Mouse (Mus musculus) G1E (cell line): ENCODE data around the gene Stxbp4. TPM values are rescaled to one million over a fixed set of nuclear protein-coding genes. Genes with fewer than 3 reads are reported as not detected.

ENCODE experiments used
- ATAC-seq: 2 replicates; pipeline ENCODE4 v1.8.0; 2016; ENCODE audit warnings: mild to moderate bottlenecking; ENCODE audit not compliant: insufficient number of reproducible peaks, poor library complexity, low FRiP score, severe bottlenecking; ENCODE audit errors: extremely low read depth
- DNase-seq: peaks from one replicate; pipeline ENCODE4 v3.0.0; 2012; ENCODE audit warnings: low spot score
- H3K27me3 ChIP-seq: 2 replicates; pipeline ENCODE4 v1.6.1; 2012; ENCODE audit warnings: mild to moderate bottlenecking, low read length, inconsistent platforms; ENCODE audit not compliant: insufficient read depth
- H3K36me3 ChIP-seq: replicated peaks from 2 replicates; pipeline ENCODE3; 2012; ENCODE audit warnings: mild to moderate bottlenecking, inconsistent platforms
- H3K4me1 ChIP-seq: 2 replicates; pipeline ENCODE4 v1.6.1; 2012; ENCODE audit warnings: low read depth, low read length, inconsistent platforms, mixed read lengths; ENCODE audit not compliant: insufficient read depth
- H3K4me3 ChIP-seq: 2 replicates; pipeline ENCODE4 v1.5.1; 2012; ENCODE audit warnings: low read depth, mild to moderate bottlenecking, inconsistent platforms, low read length, moderate library complexity, mixed read lengths
- H3K9me3 ChIP-seq: replicated peaks from 2 replicates; pipeline ENCODE4 v1.6.1; 2012; ENCODE audit warnings: inconsistent platforms
- CTCF ChIP-seq: IDR thresholded peaks from 2 replicates; pipeline ENCODE4 v1.5.1; 2012; ENCODE audit warnings: low read depth, low read length, inconsistent platforms, mixed read lengths
- GATA1 ChIP-seq: IDR thresholded peaks from 2 replicates; pipeline ENCODE4 v1.6.1; 2012; ENCODE audit warnings: borderline replicate concordance, low read length, inconsistent platforms, mixed read lengths
- GATA2 ChIP-seq: IDR thresholded peaks from 2 replicates; pipeline ENCODE4 v1.6.1; 2012; ENCODE audit warnings: low read depth, low read length, inconsistent platforms, borderline replicate concordance
- POLR2AphosphoS5 ChIP-seq: IDR thresholded peaks from 2 replicates; pipeline ENCODE4 v1.6.1; 2012; ENCODE audit warnings: low read depth, low read length, inconsistent platforms; ENCODE audit not compliant: insufficient replicate concordance
- TAL1 ChIP-seq: conservative IDR thresholded peaks from 2 replicates; pipeline ENCODE4 v1.6.1; 2012; ENCODE audit warnings: low read depth, low read length, inconsistent platforms, mixed read lengths
- polyA plus RNA-seq: library from polyadenylated mRNA; stranded (reverse); fragments of >175 nt; gene quantifications from 2 replicates; pipeline ENCODE4 v1.2.3, GENCODE M21; 2012
- total RNA-seq, 2 experiments: library from RNA; stranded (forward) in 1 of 2; stranded (reverse) in 1 of 2; fragments of 200-1000 nt in 1 of 2; fragments of >200 nt in 1 of 2; fragmentation: Nextera tagmentation in 1 of 2; gene quantifications; 2 replicates each; pipeline ENCODE4 v1.2.3; 2014 to 2017

The Stxbp4 gene
- total and polyA plus RNA-seq, 3 experiments: 0.28 to 23.5 (median 8.2) TPM

DNA sequence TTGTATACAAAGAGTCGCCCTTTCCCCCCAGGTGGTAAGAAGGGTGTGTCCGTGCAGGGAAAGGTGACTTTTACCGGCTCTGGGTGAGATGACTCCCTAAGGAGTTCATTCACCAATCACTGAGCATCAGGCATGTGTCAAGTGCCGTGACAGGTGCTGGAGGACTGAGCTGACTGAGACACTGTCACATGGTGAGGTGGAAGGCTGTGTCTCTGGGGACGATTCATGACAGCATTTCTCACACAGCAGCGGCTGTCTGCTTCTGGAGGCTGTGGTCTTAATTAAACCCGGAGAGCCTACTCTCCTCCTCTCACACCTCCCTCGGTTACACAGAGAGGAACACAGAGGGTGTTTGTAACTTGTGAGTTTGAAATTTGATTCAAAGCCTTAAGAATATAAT is 116.8 kb downstream of the Stxbp4 start:
- TF ChIP-seq CTCF: no peak
- TF ChIP-seq GATA2: no peak
- TF ChIP-seq GATA1: no peak
- no peak for TF ChIP-seq POLR2AphosphoS5
- no peak for TF ChIP-seq TAL1
- H3K9me3 ChIP-seq: no peaks in the 10 kb centered on the region
- ATAC-seq: no peak

DNA sequence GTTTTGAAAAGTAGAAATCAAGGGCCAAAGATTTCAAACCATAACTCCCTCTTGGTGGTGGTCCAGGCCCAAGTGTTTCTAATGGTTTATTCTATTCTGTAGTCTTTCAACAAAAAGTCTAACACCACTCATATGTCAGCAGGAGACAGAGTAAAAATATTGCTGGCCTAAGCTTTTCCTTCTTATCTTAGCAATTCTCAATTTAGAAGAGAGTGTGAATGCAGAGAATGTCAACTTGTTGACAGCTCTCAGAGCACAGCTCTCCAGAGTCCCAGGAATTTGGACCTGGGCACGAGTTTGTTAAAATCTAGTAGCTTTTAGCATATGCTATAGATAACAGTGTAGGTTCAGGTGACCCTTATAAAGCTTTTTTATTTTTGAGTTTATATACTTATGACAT is 120.1 kb downstream of the Stxbp4 start:
- no peak for DNase-seq
- TF ChIP-seq POLR2AphosphoS5 (no peak), TAL1 (no peak), GATA2 (no peak), GATA1 (no peak), CTCF (no peak)
- peaks cover 27% of the 10 kb centered on the region for H3K36me3 ChIP-seq
- H3K4me1 ChIP-seq: peaks cover 8% of the 10 kb centered on the region
- H3K9me3 ChIP-seq: no peaks in the 10 kb centered on the region
- no peaks in the 10 kb centered on the region for H3K27me3 ChIP-seq
- ATAC-seq: no peak
- H3K4me3 ChIP-seq: no peak overlapping the region

More for the DNA sequence above, 116.8 kb downstream of the Stxbp4 start:
- DNase-seq: no peak
- H3K36me3 ChIP-seq: peaks cover 26% of the 10 kb centered on the region
- no peak overlapping the region for H3K4me3 ChIP-seq
- no peaks in the 10 kb centered on the region for H3K27me3 ChIP-seq
- H3K4me1 ChIP-seq: peaks cover 6% of the 10 kb centered on the region

DNA sequence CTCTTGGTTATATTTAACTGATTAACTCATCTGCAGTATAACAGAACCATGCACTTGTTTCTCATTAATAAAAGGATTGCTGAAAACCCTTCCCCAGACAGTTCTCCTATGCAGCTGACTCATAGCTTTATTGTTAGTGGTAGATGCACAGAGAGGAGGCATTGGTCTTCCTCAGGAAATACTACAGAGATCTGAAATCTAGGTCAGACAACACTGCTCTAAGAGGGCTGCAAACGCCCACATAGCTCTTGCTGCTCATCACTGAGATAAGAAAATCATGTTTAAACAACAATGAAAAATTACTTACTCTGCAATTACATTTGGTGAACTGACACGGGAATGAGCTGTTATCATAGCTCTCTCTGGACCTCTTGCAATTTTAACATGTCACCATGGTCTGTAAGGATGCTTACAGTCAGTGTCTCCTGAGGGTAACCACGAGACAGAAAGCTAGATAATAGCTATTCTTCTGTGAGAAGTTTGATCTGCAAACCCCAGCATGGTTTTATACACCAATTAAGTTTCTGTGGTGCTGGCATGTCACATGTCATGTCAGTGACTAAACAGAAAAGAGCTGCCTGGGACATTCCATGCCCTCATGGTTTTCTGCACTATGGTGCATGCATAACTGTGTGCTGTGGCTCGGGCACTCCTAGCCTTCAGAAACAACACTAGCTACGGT is 125.2 kb downstream of the Stxbp4 start:
- Histone ChIP-seq H3K4me1 (peaks cover 12% of the 10 kb centered on the region), H3K27me3 (no peaks in the 10 kb centered on the region), H3K9me3 (no peaks in the 10 kb centered on the region), H3K4me3 (no peak overlapping the region), H3K36me3 (peaks cover 10% of the 10 kb centered on the region)
- DNase-seq (no peak), ATAC-seq (peak; percentile 22)
- TF ChIP-seq CTCF: no peak
- TF ChIP-seq POLR2AphosphoS5: no peak

DNA sequence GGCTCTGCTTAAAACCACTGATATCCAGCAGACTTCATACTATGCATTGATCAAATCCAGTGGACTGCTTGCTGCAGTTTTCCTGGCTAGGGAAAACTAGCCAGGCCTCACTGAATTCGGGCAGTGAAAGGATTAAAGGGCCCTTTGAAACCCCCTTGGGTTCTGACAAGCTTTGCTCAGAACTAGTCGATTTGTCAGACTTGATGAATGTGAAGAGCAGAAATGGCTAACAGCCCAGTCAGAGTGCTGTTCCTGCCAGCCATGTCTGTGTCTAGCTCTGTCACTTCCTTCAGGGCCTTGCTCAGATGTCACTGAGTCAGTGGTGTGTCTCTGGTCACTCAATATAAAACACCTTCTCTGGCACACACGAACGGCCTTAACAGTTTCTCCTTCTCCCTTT is 136.0 kb downstream of the Stxbp4 start:
- Histone ChIP-seq H3K9me3 (no peaks in the 10 kb centered on the region), H3K4me1 (no peaks in the 10 kb centered on the region; the same call in 1 of the 2 replicates), H3K36me3 (no peaks in the 10 kb centered on the region), H3K27me3 (no peaks in the 10 kb centered on the region), H3K4me3 (no peak overlapping the region)
- no peak for TF ChIP-seq GATA2
- ATAC-seq: no peak
- no peak for DNase-seq

DNA sequence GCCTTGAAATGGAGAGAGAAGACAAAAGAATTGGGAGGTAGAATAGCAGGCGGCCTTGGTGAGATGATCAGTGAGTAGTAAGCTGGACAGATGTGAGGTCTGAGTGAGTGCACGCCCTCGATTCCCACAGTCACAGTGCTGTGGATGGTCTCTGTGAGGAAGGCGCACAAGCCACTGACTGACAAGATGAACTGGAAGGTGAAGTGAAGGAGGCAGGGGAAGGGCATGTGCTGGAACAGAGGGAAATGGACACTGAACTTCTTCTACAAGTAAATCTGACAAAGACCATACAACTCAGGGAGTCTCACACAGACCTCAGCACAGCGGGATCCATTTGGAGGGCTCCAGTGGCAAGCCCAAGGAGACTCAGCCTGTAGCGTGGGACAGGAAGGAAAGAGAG is 138.0 kb downstream of the Stxbp4 start:
- Histone ChIP-seq H3K36me3 (no peaks in the 10 kb centered on the region), H3K4me3 (no peak overlapping the region), H3K9me3 (no peaks in the 10 kb centered on the region), H3K4me1 (no peaks in the 10 kb centered on the region; the same call in 1 of the 2 replicates), H3K27me3 (no peaks in the 10 kb centered on the region)
- ATAC-seq (no peak), DNase-seq (no peak)
- TF ChIP-seq CTCF: no peak
- no peak for TF ChIP-seq TAL1
- TF ChIP-seq GATA1: no peak
- no peak for TF ChIP-seq GATA2
- no peak for TF ChIP-seq POLR2AphosphoS5

DNA sequence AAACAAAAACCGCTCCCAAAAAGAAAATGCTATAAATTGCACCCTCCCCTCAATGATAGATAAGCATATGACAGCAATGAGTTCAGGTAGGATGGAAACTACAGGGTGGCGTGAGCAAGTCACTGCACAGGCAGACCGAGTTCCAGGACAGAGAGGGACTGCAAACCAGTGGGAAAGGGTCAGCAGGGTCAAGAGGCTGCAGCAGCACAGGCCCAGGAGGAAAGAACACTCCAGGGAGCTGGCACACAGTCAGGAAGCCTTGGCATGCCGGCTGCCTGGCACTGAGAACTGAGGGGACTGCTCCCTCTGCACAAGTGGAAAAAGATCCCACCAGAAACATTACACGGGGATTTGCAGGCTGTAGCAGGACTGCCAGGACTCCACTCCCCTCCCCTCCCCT is 139.4 kb downstream of the Stxbp4 start:
- Histone ChIP-seq H3K27me3 (no peaks in the 10 kb centered on the region), H3K4me3 (no peak overlapping the region), H3K36me3 (no peaks in the 10 kb centered on the region), H3K4me1 (no peaks in the 10 kb centered on the region; the same call in 1 of the 2 replicates), H3K9me3 (no peaks in the 10 kb centered on the region)
- no peak for ATAC-seq
- no peak for DNase-seq
- no peak for TF ChIP-seq GATA1
- TF ChIP-seq POLR2AphosphoS5: no peak
- TF ChIP-seq TAL1: no peak
- no peak for TF ChIP-seq CTCF
- TF ChIP-seq GATA2: no peak
